Mouse (Mus musculus): Measurements from ENCODE around the gene Gm28230. TPM values are rescaled to one million over a fixed set of nuclear protein-coding genes. Genes with fewer than 3 reads are reported as not detected.

Gm28230 gene
- total and polyA plus RNA-seq, 3 experiments: not detected

GRCm38 (mm10) chr2:74688795-74689573, 37.5 kb upstream of the Gm28230 start:
- DNase-seq (ENCODE audit: low read depth, low spot score): no peak

GRCm38 (mm10) chr2:74689574-74690337, 36.8 kb upstream of the Gm28230 start:
- Histone ChIP-seq H3K27me3 (ENCODE audit: control insufficient read depth in 1 of 2, insufficient read depth in 2 of 2, low read length in 2 of 2) (no peaks in the 10 kb centered on the region; a peak in 1 of 4 replicates), H3K4me3 (ENCODE audit: control insufficient read depth in 1 of 2, insufficient read depth in 1 of 2, low read depth in 2 of 2, low read length in 2 of 2) (no peak overlapping the region), H3K9me3 (replicated peaks; ENCODE audit: insufficient read depth, low read length) (no peaks in the 10 kb centered on the region), H3K9ac (ENCODE audit: control insufficient read depth, low read depth, low read length, poor library complexity, severe bottlenecking) (no peak overlapping the region), H3K36me3 (ENCODE audit: control insufficient read depth in 1 of 2, insufficient read depth in 2 of 2, low read length in 2 of 2) (no peaks in the 10 kb centered on the region), H3K79me2 (ENCODE audit: control insufficient read depth, insufficient read depth, low read length, poor library complexity) (no peaks in the 10 kb centered on the region), H3K4me1 (ENCODE audit: control insufficient read depth in 1 of 2, insufficient read depth in 2 of 2, low read length in 2 of 2) (no peaks in the 10 kb centered on the region), H3K27ac (ENCODE audit: control insufficient read depth, low read depth, low read length) (no peak overlapping the region)
- TF ChIP-seq ZMIZ1 (IDR thresholded peaks at IDR 0.05; ENCODE audit: low read depth, low read length): no peak
- no peak for TF ChIP-seq CHD1 (IDR thresholded peaks at IDR 0.05; ENCODE audit: low read depth, low read length)
- no peak for TF ChIP-seq CHD2 (IDR thresholded peaks at IDR 0.05; ENCODE audit: low read length)
- no peak for TF ChIP-seq UBTF (IDR thresholded peaks at IDR 0.05; ENCODE audit: borderline replicate concordance, insufficient read depth, low read depth, low read length)
- TF ChIP-seq RCOR1 (IDR thresholded peaks at IDR 0.05; ENCODE audit: low read depth, low read length): no peak
- no peak for TF ChIP-seq JUND (IDR thresholded peaks at IDR 0.05; ENCODE audit: low read depth, low read length)
- TF ChIP-seq MAX (IDR thresholded peaks at IDR 0.05; ENCODE audit: low read length): no peak
- TF ChIP-seq POLR2AphosphoS5 (IDR thresholded peaks at IDR 0.05; ENCODE audit: borderline replicate concordance, low read depth, low read length): no peak
- no peak for TF ChIP-seq TAL1 (IDR thresholded peaks at IDR 0.05; ENCODE audit: low read length)
- no peak for TF ChIP-seq CTCF (IDR thresholded peaks at IDR 0.05 in 2 of 3, conservative IDR thresholded peaks at IDR 0.05 in 1 of 3; ENCODE audit: control insufficient read depth in 1 of 3, insufficient read depth in 1 of 3, low read depth in 2 of 3, low read length in 3 of 3, poor library complexity in 1 of 3, severe bottlenecking in 1 of 3)
- DNase-seq (ENCODE audit: low read depth, low spot score): no peak

More at GRCm38 (mm10) chr2:74688795-74689573, 37.5 kb upstream of the Gm28230 start:
- TF ChIP-seq RAD21 (IDR thresholded peaks at IDR 0.05; ENCODE audit: low read depth, low read length) (no peak), TCF12 (IDR thresholded peaks at IDR 0.05; ENCODE audit: low read depth, low read length) (no peak), CTCF (IDR thresholded peaks at IDR 0.05 in 2 of 3, conservative IDR thresholded peaks at IDR 0.05 in 1 of 3; ENCODE audit: control insufficient read depth in 1 of 3, insufficient read depth in 1 of 3, low read depth in 2 of 3, low read length in 3 of 3, poor library complexity in 1 of 3, severe bottlenecking in 1 of 3) (no peak), USF1 (IDR thresholded peaks at IDR 0.05; ENCODE audit: low read depth, low read length) (no peak), TAL1 (IDR thresholded peaks at IDR 0.05; ENCODE audit: low read length) (no peak), GABPA (IDR thresholded peaks at IDR 0.05; ENCODE audit: low read depth, low read length) (no peak), KAT2A (conservative IDR thresholded peaks at IDR 0.05; ENCODE audit: low read depth, low read length) (no peak), POLR2A (IDR thresholded peaks at IDR 0.05; ENCODE audit: control insufficient read depth in 1 of 2, insufficient read depth in 1 of 2, low read depth in 1 of 2, low read length in 2 of 2, poor library complexity in 1 of 2) (no peak), HCFC1 (IDR thresholded peaks at IDR 0.05; ENCODE audit: low read depth, low read length) (no peak), RCOR1 (IDR thresholded peaks at IDR 0.05; ENCODE audit: low read depth, low read length) (no peak), E2F4 (IDR thresholded peaks at IDR 0.05; ENCODE audit: borderline replicate concordance, low read depth, low read length) (no peak), TBP (IDR thresholded peaks at IDR 0.05; ENCODE audit: low read depth, low read length) (no peak), MAFK (IDR thresholded peaks at IDR 0.05; ENCODE audit: borderline replicate concordance, low read depth, low read length) (no peak), MYB (IDR thresholded peaks at IDR 0.05; ENCODE audit: low read depth, low read length) (no peak), MEF2A (IDR thresholded peaks at IDR 0.05; ENCODE audit: extremely low read depth, insufficient replicate concordance, low read depth, low read length, poor library complexity, severe bottlenecking) (no peak), POLR2AphosphoS2 (IDR thresholded peaks at IDR 0.05; ENCODE audit: low read length) (no peak)
- Histone ChIP-seq H3K27me3 (ENCODE audit: control insufficient read depth in 1 of 2, insufficient read depth in 2 of 2, low read length in 2 of 2) (peaks cover 0 to 2% of the 10 kb centered on the region in 2 experiments; a peak in 3 of 4 replicates), H3K9me3 (replicated peaks; ENCODE audit: insufficient read depth, low read length) (no peaks in the 10 kb centered on the region), H3K79me2 (ENCODE audit: control insufficient read depth, insufficient read depth, low read length, poor library complexity) (no peaks in the 10 kb centered on the region), H3K9ac (ENCODE audit: control insufficient read depth, low read depth, low read length, poor library complexity, severe bottlenecking) (no peak overlapping the region), H3K27ac (ENCODE audit: control insufficient read depth, low read depth, low read length) (no peak overlapping the region), H3K36me3 (ENCODE audit: control insufficient read depth in 1 of 2, insufficient read depth in 2 of 2, low read length in 2 of 2) (no peaks in the 10 kb centered on the region), H3K4me3 (ENCODE audit: control insufficient read depth in 1 of 2, insufficient read depth in 1 of 2, low read depth in 2 of 2, low read length in 2 of 2) (no peak overlapping the region), H3K4me1 (ENCODE audit: control insufficient read depth in 1 of 2, insufficient read depth in 2 of 2, low read length in 2 of 2) (no peaks in the 10 kb centered on the region)
